Mouse (Mus musculus): Measurements from ENCODE around the gene Zfp748. TPM values are rescaled to one million over a fixed set of nuclear protein-coding genes. Genes with fewer than 3 reads are reported as not detected.

The Zfp748 gene
- 2.9 and 3.0 TPM in 2 replicates for polyA plus RNA-seq (2015; fragmentation: Nextera tagmentation; extraction: Ambion mirVana)

DNA sequence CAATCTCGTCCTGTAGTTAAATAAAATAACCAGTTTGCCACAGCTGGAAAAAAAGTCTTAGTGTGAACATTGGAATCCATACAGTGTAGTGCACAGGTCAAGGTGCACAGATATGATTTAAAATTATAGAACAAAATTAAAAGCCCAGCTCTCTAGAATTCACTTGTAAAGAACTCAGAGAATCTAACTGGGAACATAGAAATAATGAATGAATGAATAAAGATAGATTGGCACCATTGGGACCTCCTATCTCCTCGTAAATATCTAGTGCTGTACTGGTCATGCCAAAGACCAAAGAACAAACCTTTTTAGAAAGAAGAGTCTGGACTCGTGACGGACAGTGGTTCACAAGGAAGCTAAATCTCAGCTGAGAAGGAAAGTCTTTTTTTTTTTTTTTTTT lies at the start of gene Zfp748:
Gene Zfp748 (minus strand): TSS at position 101 of the 400 bp plus-strand sequence.

DNA sequence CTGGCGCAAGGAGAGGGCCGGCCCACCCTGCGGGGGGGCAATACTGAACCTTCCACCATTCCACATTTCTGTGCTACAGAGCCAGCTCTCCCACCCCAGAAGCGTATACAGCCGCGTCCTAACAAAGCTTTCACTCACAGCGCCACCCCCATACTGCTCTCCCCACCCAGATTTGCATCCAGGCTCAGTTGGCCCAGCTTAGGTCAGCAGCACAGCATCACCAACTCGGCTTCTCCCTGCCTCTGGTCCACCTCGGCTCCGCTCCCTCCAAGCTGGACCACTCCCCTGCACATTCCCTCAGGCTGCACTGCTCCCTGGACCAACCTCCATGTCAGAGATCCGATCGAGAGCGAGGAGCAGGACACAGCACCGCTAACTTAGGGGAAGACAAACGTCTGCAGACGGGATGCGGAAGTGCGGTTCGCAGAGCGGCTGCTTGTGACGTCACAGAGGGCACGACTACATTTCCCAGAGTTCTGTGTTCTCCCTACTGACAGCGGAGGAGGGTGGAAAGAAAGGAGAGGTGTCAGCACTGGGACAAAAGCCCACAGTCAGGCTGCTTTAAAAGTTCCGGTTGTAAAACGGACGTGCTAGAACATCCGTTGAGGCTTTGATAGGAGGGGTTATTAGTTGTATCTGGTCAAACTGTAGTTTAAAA lies 27.7 kb downstream of the Zfp748 start, which contains the start of the genes Gm26965 and Zfp87:
Gene Gm26965 (minus strand): TSS at position 399 of the 658 bp plus-strand sequence.
Gene Zfp87 (minus strand): TSS at position 425 of the 658 bp plus-strand sequence.

GRCm38 (mm10) chr13:67500084-67500719 lies 53.4 kb downstream of the Zfp748 start, which contains the start of gene Zfp58:
TSS of gene Zfp58 (minus strand) at chr13:67500555.

Other genes starting within 250 kb of the Zfp748 start
- 0.34 and 0.73 TPM in 2 replicates for gene Zfp457, start 247.3 kb downstream of the Zfp748 start, polyA plus RNA-seq (2015; fragmentation: Nextera tagmentation; extraction: Ambion mirVana)
- gene Zfp595, start 221.3 kb downstream of the Zfp748 start, polyA plus RNA-seq (2015; fragmentation: Nextera tagmentation; extraction: Ambion mirVana) = 0.62 and 0.69 TPM in 2 replicates
- not detected in 2 replicates for gene Gm28044, start 193.3 kb downstream of the Zfp748 start, polyA plus RNA-seq (2015; fragmentation: Nextera tagmentation; extraction: Ambion mirVana)
- gene Zfp953, start 193.2 kb downstream of the Zfp748 start, polyA plus RNA-seq (2015; fragmentation: Nextera tagmentation; extraction: Ambion mirVana) = 0.37 and 0.41 TPM in 2 replicates
- gene Gm28041, start 178.1 kb downstream of the Zfp748 start, polyA plus RNA-seq (2015; fragmentation: Nextera tagmentation; extraction: Ambion mirVana) = 0.19 TPM in 1 of 2 replicates, not detected in the other
- gene Zfp456, start 178.0 kb downstream of the Zfp748 start, polyA plus RNA-seq (2015; fragmentation: Nextera tagmentation; extraction: Ambion mirVana) = 0.22 and 0.65 TPM in 2 replicates
- 1.6 and 3.1 TPM in 2 replicates for gene Zfp429, start 154.0 kb downstream of the Zfp748 start, polyA plus RNA-seq (2015; fragmentation: Nextera tagmentation; extraction: Ambion mirVana)
- 0.06 and 0.13 TPM in 2 replicates for gene Zfp459, start 132.4 kb downstream of the Zfp748 start, polyA plus RNA-seq (2015; fragmentation: Nextera tagmentation; extraction: Ambion mirVana)
- gene Zfp874a, start 102.2 kb downstream of the Zfp748 start, polyA plus RNA-seq (2015; fragmentation: Nextera tagmentation; extraction: Ambion mirVana) = 3.9 and 5.3 TPM in 2 replicates
- 1.8 and 2.6 TPM in 2 replicates for gene Zfp874b, start 69.6 kb downstream of the Zfp748 start, polyA plus RNA-seq (2015; fragmentation: Nextera tagmentation; extraction: Ambion mirVana)
- gene Zfp58, start 53.3 kb downstream of the Zfp748 start, polyA plus RNA-seq (2015; fragmentation: Nextera tagmentation; extraction: Ambion mirVana) = 4.0 and 4.8 TPM in 2 replicates
- not detected in 2 replicates for gene Gm26965, start 27.7 kb downstream of the Zfp748 start, polyA plus RNA-seq (2015; fragmentation: Nextera tagmentation; extraction: Ambion mirVana)
- gene Zfp87, start 27.7 kb downstream of the Zfp748 start, polyA plus RNA-seq (2015; fragmentation: Nextera tagmentation; extraction: Ambion mirVana) = 11.6 and 13.0 TPM in 2 replicates
- gene Zfp729b, start 55.9 kb upstream of the Zfp748 start, polyA plus RNA-seq (2015; fragmentation: Nextera tagmentation; extraction: Ambion mirVana) = 1.2 and 1.8 TPM in 2 replicates
- gene Gm49345, start 83.9 kb upstream of the Zfp748 start, polyA plus RNA-seq (2015; fragmentation: Nextera tagmentation; extraction: Ambion mirVana) = 0.22 TPM in 1 of 2 replicates, not detected in the other
- 0.93 and 1.6 TPM in 2 replicates for gene Zfp729a, start 84.0 kb upstream of the Zfp748 start, polyA plus RNA-seq (2015; fragmentation: Nextera tagmentation; extraction: Ambion mirVana)
- gene Zfp738, start 133.2 kb upstream of the Zfp748 start, polyA plus RNA-seq (2015; fragmentation: Nextera tagmentation; extraction: Ambion mirVana) = 4.7 and 4.8 TPM in 2 replicates
- gene Zfp65, start 175.3 kb upstream of the Zfp748 start, polyA plus RNA-seq (2015; fragmentation: Nextera tagmentation; extraction: Ambion mirVana) = 2.2 and 2.5 TPM in 2 replicates
- 2.6 and 2.7 TPM in 2 replicates for gene Zfp85, start 201.4 kb upstream of the Zfp748 start, polyA plus RNA-seq (2015; fragmentation: Nextera tagmentation; extraction: Ambion mirVana)
- 0.38 and 0.51 TPM in 2 replicates for gene Zfp493, start 225.9 kb upstream of the Zfp748 start, polyA plus RNA-seq (2015; fragmentation: Nextera tagmentation; extraction: Ambion mirVana)